Mouse (Mus musculus) thymus, adult 2 months (tissue): ENCODE results near the gene Fhad1.

Experiments used
- CTCF ChIP-seq: fragments of 200-500 bp; IDR thresholded peaks from 2 replicates; pipeline ENCODE4 v1.5.1; 2012; ENCODE audit warnings: mild to moderate bottlenecking, control low read depth, low read length, moderate library complexity, borderline replicate concordance; ENCODE audit not compliant: control insufficient read depth, poor library complexity, insufficient read depth; ENCODE audit errors: extremely low read depth
- POLR2A ChIP-seq: fragments of 200-500 bp; IDR thresholded peaks from 2 replicates; pipeline ENCODE4 v1.6.1; 2012; ENCODE audit warnings: mild to moderate bottlenecking, low read length, control low read depth, moderate library complexity; ENCODE audit not compliant: control insufficient read depth, poor library complexity, insufficient read depth; ENCODE audit errors: extremely low read depth

DNA sequence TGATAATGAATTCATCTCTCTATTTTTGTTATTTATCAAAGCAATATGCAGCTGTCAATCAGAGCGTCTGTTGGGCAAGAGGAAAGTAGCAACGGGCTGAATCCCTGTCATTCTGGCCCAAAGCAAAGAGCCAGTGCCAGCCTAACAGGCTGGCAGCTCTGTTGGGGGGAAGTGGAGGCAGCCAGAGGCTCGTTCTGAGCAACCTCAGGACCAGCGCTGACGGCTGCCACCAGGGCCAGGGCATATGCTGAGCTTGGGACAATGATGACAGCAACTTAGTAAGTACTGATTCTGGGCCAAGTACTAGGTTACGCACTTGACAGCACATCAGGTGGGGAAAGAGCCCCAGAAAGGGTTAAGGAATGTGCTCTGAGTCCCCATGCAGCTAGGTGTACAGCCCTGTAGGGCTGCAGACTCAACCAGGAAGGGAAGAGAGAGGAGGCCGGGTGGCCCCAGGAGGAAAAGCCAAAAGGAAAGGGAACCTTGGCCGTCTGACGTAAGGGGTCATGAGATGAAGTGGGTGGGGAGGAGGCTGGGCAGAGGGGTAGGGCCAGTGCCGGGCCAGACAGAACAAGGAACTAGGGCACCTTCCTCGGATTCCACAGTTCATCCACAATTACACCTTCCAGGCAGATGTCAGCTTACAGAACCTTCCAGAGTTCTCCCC, 144.1 kb downstream of the Fhad1 start:
- TF ChIP-seq CTCF = no peak
- TF ChIP-seq POLR2A = no peak
